Mouse (Mus musculus) forebrain, embryonic 11.5 days (tissue): ENCODE results near the gene Rpl9. TPM values are rescaled to one million over a fixed set of nuclear protein-coding genes. Genes with fewer than 3 reads are reported as not detected.
A peak's percentile ranks its signal among the peaks of the same experiment; 100 is the strongest.

Experiments used
- ATAC-seq: fragments of 200-750 bp; cut with Nextera tagmentation; replicated peaks from 2 replicates; pipeline ENCODE4 v1.8.0; 2017; ENCODE audit warnings: moderate TSS enrichment; ENCODE audit not compliant: low FRiP score
- DNase-seq: peaks from one replicate; pipeline ENCODE4 v3.0.0-alpha.2; 2017; ENCODE audit warnings: low spot score
- H3K27ac ChIP-seq: fragments of 300-500 bp; sonication (generic); 2 replicates; pipeline ENCODE4 v1.5.1; 2014; ENCODE audit warnings: low read depth, low read length
- H3K27me3 ChIP-seq: fragments of 300-500 bp; sonication (generic); 2 replicates; pipeline ENCODE4 v1.6.1; 2014; ENCODE audit warnings: mild to moderate bottlenecking, low read length, mixed read lengths; ENCODE audit not compliant: control insufficient read depth, insufficient read depth
- H3K36me3 ChIP-seq: fragments of 300-500 bp; sonication (generic); 2 replicates; pipeline ENCODE4 v1.6.1; 2014; ENCODE audit warnings: mild to moderate bottlenecking, low read length, moderate library complexity, mixed read lengths; ENCODE audit not compliant: control insufficient read depth, insufficient read depth
- H3K4me1 ChIP-seq: fragments of 300-500 bp; sonication (generic); replicated peaks from 2 replicates; pipeline ENCODE4 v1.6.1; 2014; ENCODE audit warnings: low read length, mixed read lengths; ENCODE audit not compliant: control insufficient read depth, insufficient read depth
- H3K4me2 ChIP-seq: fragments of 300-500 bp; sonication (generic); 2 replicates; pipeline ENCODE4 v1.6.1; 2014; ENCODE audit warnings: low read depth, mild to moderate bottlenecking, low read length, moderate library complexity, mixed read lengths; ENCODE audit not compliant: severe bottlenecking
- H3K4me3 ChIP-seq: fragments of 300-500 bp; sonication (generic); 2 replicates; pipeline ENCODE4 v1.5.1; 2014; ENCODE audit warnings: low read depth, low read length
- H3K9ac ChIP-seq: fragments of 300-500 bp; sonication (generic); 2 replicates; pipeline ENCODE4 v1.6.1; 2014; ENCODE audit warnings: low read length
- H3K9me3 ChIP-seq: fragments of 300-500 bp; sonication (generic); 2 replicates; pipeline ENCODE4 v1.6.1; 2016; ENCODE audit warnings: low read length, mixed read lengths; ENCODE audit not compliant: control insufficient read depth
- WGBS: fragments of 180-500 bp; shearing (Covaris S2); extraction: QIAGEN DNeasy Blood & Tissue Kit; methylation state at CpG from one replicate; pipeline ENCODE4 v1.1.7; 2014; 5-methylcytosine and 5-hydroxymethylcytosine counted together
- polyA plus RNA-seq: library from polyadenylated mRNA; unstranded; fragments of >200 nt; fragmentation: Nextera tagmentation; extraction: Ambion mirVana; gene quantifications from 2 replicates; pipeline ENCODE4 v1.2.1, GENCODE M21; 2014

Rpl9 gene
- polyA plus RNA-seq, 1 experiment from 2014 or later: 891 TPM

GRCm38 (mm10) chr5:65394425-65394824, 3.2 kb upstream of the Rpl9 start:
- WGBS: 94% methylated on average over 7 of the region's 7 CpGs
- Histone ChIP-seq H3K4me2 (no peak overlapping the region), H3K9ac (no peak overlapping the region), H3K27me3 (no peaks in the 10 kb centered on the region), H3K9me3 (no peaks in the 10 kb centered on the region), H3K27ac (no peak overlapping the region), H3K4me1 (peaks cover 5% of the 10 kb centered on the region), H3K4me3 (no peak overlapping the region), H3K36me3 (peaks cover 7% of the 10 kb centered on the region; the same call in 1 of the 2 replicates)
- DNase-seq (no peak), ATAC-seq (no peak)

GRCm38 (mm10) chr5:65391753-65392152, 509 bp upstream of the Rpl9 start:
- WGBS: 3% methylated on average over 12 of the region's 12 CpGs
- ATAC-seq: peak; percentile 28
- no peak overlapping the region for H3K27ac ChIP-seq
- peaks cover 15% of the 10 kb centered on the region; the same call in 1 of the 2 replicates for H3K36me3 ChIP-seq
- no peaks in the 10 kb centered on the region for H3K9me3 ChIP-seq
- H3K27me3 ChIP-seq: no peaks in the 10 kb centered on the region
- peak overlapping the region; percentile 97 for H3K4me3 ChIP-seq
- H3K4me2 ChIP-seq: peak overlapping the region; percentile 65
- DNase-seq: no peak
- H3K4me1 ChIP-seq: peaks cover 7% of the 10 kb centered on the region
- peak overlapping the region; percentile 69 for H3K9ac ChIP-seq

- Histone ChIP-seq H3K36me3 (peaks cover 13% of the 10 kb centered on the region; the same call in 1 of the 2 replicates), H3K4me1 (peaks cover 7% of the 10 kb centered on the region), H3K27me3 (no peaks in the 10 kb centered on the region), H3K4me3 (no peak overlapping the region), H3K9ac (no peak overlapping the region), H3K9me3 (no peaks in the 10 kb centered on the region), H3K4me2 (no peak overlapping the region), H3K27ac (no peak overlapping the region)
- ATAC-seq (no peak), DNase-seq (no peak)
- 83% methylated on average over 6 of the region's 6 CpGs for WGBS
Measured at GRCm38 (mm10) chr5:65387008-65387867, 4.0 kb downstream of the Rpl9 start.

GRCm38 (mm10) chr5:65385704-65386103, 5.5 kb downstream of the Rpl9 start:
- 78% methylated on average over 2 of the region's 2 CpGs for WGBS
- H3K9me3 ChIP-seq: no peaks in the 10 kb centered on the region
- no peak overlapping the region for H3K4me2 ChIP-seq
- peaks cover 13% of the 10 kb centered on the region; the same call in 1 of the 2 replicates for H3K36me3 ChIP-seq
- no peak for DNase-seq
- H3K27me3 ChIP-seq: no peaks in the 10 kb centered on the region
- H3K9ac ChIP-seq: no peak overlapping the region
- no peak for ATAC-seq
- H3K4me1 ChIP-seq: peaks cover 7% of the 10 kb centered on the region
- no peak overlapping the region for H3K27ac ChIP-seq
- no peak overlapping the region for H3K4me3 ChIP-seq

GRCm38 (mm10) chr5:65374746-65375145, 16.5 kb downstream of the Rpl9 start:
- no peaks in the 10 kb centered on the region for H3K27me3 ChIP-seq
- no peaks in the 10 kb centered on the region for H3K4me1 ChIP-seq
- no peaks in the 10 kb centered on the region for H3K36me3 ChIP-seq
- no peak overlapping the region for H3K4me3 ChIP-seq
- no peak overlapping the region for H3K4me2 ChIP-seq
- H3K9me3 ChIP-seq: no peaks in the 10 kb centered on the region
- no peak overlapping the region for H3K27ac ChIP-seq
- no peak overlapping the region for H3K9ac ChIP-seq
- no peak for ATAC-seq
- DNase-seq: no peak
- 88% methylated on average over 7 of the region's 7 CpGs for WGBS

GRCm38 (mm10) chr5:65371551-65371950, 19.7 kb downstream of the Rpl9 start:
- Histone ChIP-seq H3K4me1 (no peaks in the 10 kb centered on the region), H3K9ac (no peak overlapping the region), H3K4me2 (no peak overlapping the region), H3K36me3 (no peaks in the 10 kb centered on the region), H3K27me3 (no peaks in the 10 kb centered on the region), H3K9me3 (no peaks in the 10 kb centered on the region), H3K4me3 (no peak overlapping the region), H3K27ac (no peak overlapping the region)
- 95% methylated on average over 7 of the region's 7 CpGs for WGBS
- ATAC-seq (no peak), DNase-seq (no peak)

GRCm38 (mm10) chr5:65367837-65368236, 23.4 kb downstream of the Rpl9 start:
- Histone ChIP-seq H3K4me1 (no peaks in the 10 kb centered on the region), H3K27ac (no peak overlapping the region), H3K9ac (no peak overlapping the region), H3K4me3 (no peak overlapping the region), H3K9me3 (no peaks in the 10 kb centered on the region), H3K4me2 (no peak overlapping the region), H3K27me3 (no peaks in the 10 kb centered on the region), H3K36me3 (no peaks in the 10 kb centered on the region)
- WGBS: 88% methylated on average over 11 of the region's 11 CpGs
- no peak for ATAC-seq
- DNase-seq: no peak

- WGBS: 94% methylated on average over 3 of the region's 3 CpGs
- Histone ChIP-seq H3K4me2 (no peak overlapping the region), H3K36me3 (no peaks in the 10 kb centered on the region), H3K27me3 (no peaks in the 10 kb centered on the region), H3K9me3 (no peaks in the 10 kb centered on the region), H3K27ac (no peak overlapping the region), H3K4me1 (no peaks in the 10 kb centered on the region), H3K9ac (no peak overlapping the region), H3K4me3 (no peak overlapping the region)
- ATAC-seq (no peak), DNase-seq (no peak)
Measured at GRCm38 (mm10) chr5:65357771-65358170, 33.5 kb downstream of the Rpl9 start.

- H3K27me3 ChIP-seq: no peaks in the 10 kb centered on the region
- ATAC-seq (no peak), DNase-seq (no peak)
- H3K4me2 ChIP-seq: no peak overlapping the region
- no peaks in the 10 kb centered on the region for H3K4me1 ChIP-seq
- H3K36me3 ChIP-seq: no peaks in the 10 kb centered on the region
- no peak overlapping the region for H3K9ac ChIP-seq
- H3K4me3 ChIP-seq: no peak overlapping the region
- H3K9me3 ChIP-seq: no peaks in the 10 kb centered on the region
- WGBS: 86% methylated on average over 6 of the region's 6 CpGs
- no peak overlapping the region for H3K27ac ChIP-seq
Measured at GRCm38 (mm10) chr5:65356851-65357250, 34.4 kb downstream of the Rpl9 start.
